ENCODE assay signal across 1 mouse cellular context in the genomic region with DNA sequence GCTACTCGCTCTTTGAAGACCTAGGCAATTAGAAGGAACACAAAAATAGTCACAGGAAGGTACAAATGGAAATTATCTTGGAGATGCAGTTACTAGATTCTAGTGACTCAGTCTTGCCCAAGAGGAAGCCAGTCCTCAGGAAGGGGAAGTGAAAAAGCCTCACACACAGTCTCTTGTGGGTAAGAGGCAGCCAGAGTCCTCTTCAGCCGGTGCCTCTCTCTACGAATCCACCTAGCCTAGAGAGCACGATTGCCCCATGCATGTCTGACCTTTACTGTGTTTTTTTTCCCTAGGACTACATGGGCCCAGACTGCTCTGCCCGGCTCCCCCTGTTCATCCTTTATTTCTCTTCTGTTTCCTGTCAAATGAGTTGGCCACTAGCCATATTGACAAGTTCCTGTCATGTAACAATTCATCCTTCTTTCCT.
A peak's percentile ranks its signal among the peaks of the same experiment; 100 is the strongest.
TF ChIP-seq lines count a peak whose summit lies in the region.

No protein-coding gene starts in this region.

TF ChIP-seq in MEL, 35 proteins besides CTCF, POLR2A, EP300 and RAD21 (continued from another document):
- no peak for TF ChIP-seq MYB (IDR thresholded peaks at IDR 0.05; ENCODE audit: low read depth, low read length)
- TF ChIP-seq SMC3 (IDR thresholded peaks at IDR 0.05; ENCODE audit: low read depth, low read length): no peak
- peak; percentile 51; the same call in 1 of the 2 replicates for TF ChIP-seq MEF2A (IDR thresholded peaks at IDR 0.05; ENCODE audit: extremely low read depth, insufficient replicate concordance, low read depth, low read length, poor library complexity, severe bottlenecking)
- no peak for TF ChIP-seq TBP (IDR thresholded peaks at IDR 0.05; ENCODE audit: low read depth, low read length)
- peak; percentile 92 for TF ChIP-seq GATA1 (IDR thresholded peaks at IDR 0.05; ENCODE audit: low read depth, low read length)
- TF ChIP-seq MAFK (IDR thresholded peaks at IDR 0.05; ENCODE audit: borderline replicate concordance, low read depth, low read length): no peak
- no peak for TF ChIP-seq ZKSCAN1 (IDR thresholded peaks at IDR 0.05; ENCODE audit: low read depth, low read length)
- no peak for TF ChIP-seq POLR2AphosphoS2 (IDR thresholded peaks at IDR 0.05; ENCODE audit: low read length)
- TF ChIP-seq E2F4 (IDR thresholded peaks at IDR 0.05; ENCODE audit: borderline replicate concordance, low read depth, low read length): no peak
- TF ChIP-seq NELFE (IDR thresholded peaks at IDR 0.05; ENCODE audit: low read depth, low read length): peak; percentile 29; the same call in 1 of the 2 replicates
- no peak for TF ChIP-seq UBTF (IDR thresholded peaks at IDR 0.05; ENCODE audit: borderline replicate concordance, insufficient read depth, low read depth, low read length)
- TF ChIP-seq NRF1 (IDR thresholded peaks at IDR 0.05; ENCODE audit: insufficient read depth, low read depth, low read length, poor library complexity, severe bottlenecking): no peak
- TF ChIP-seq POLR2AphosphoS5 (IDR thresholded peaks at IDR 0.05; ENCODE audit: borderline replicate concordance, low read depth, low read length): no peak
- TF ChIP-seq SIN3A (IDR thresholded peaks at IDR 0.05; ENCODE audit: low read length): no peak; the same call in 1 of the 2 replicates
- peak; percentile 29; the same call in 1 of the 2 replicates for TF ChIP-seq HCFC1 (IDR thresholded peaks at IDR 0.05; ENCODE audit: low read depth, low read length)
- TF ChIP-seq USF1 (IDR thresholded peaks at IDR 0.05; ENCODE audit: low read depth, low read length): no peak
